Mouse (Mus musculus) gastrocnemius, postnatal 4 days (tissue): ENCODE measurements at regions not wholly inside any gene's neighbourhood (a gene's known extent, or its start where the extent isn't known, plus 50 kb on each side); places are given as distances from the start of the nearest gene placed in this dataset.

Source experiments
- DNase-seq, 2 experiments: peaks; one replicate each; pipeline ENCODE4 v3.0.0; 2021 to 2022; ENCODE audit warnings: low spot score in 2 of 2, mixed read lengths in 2 of 2

- no peak for DNase-seq
Observed at GRCm38 (mm10) chr4:124005626-124006315, 87.9 kb upstream of the 4930535I16Rik start.

- no peak for DNase-seq
Observed at GRCm38 (mm10) chr4:124002760-124003159, 84.9 kb upstream of the 4930535I16Rik start.

- no peak for DNase-seq
Observed at GRCm38 (mm10) chr4:124002105-124002504, 84.3 kb upstream of the 4930535I16Rik start.

- DNase-seq, result no peak
Observed at GRCm38 (mm10) chr4:123995815-123996214, 78.0 kb upstream of the 4930535I16Rik start.

GRCm38 (mm10) chr4:123991223-123991622 is 73.4 kb upstream of the 4930535I16Rik start:
- no peak for DNase-seq

- no peak for DNase-seq
Observed at GRCm38 (mm10) chr4:123990293-123991185, 72.7 kb upstream of the 4930535I16Rik start.
